Mouse (Mus musculus) intestine, embryonic 14.5 days (tissue): ENCODE data around the gene Ypel2. TPM values are rescaled to one million over a fixed set of nuclear protein-coding genes. Genes with fewer than 3 reads are reported as not detected.
A peak's percentile ranks its signal among the peaks of the same experiment; 100 is the strongest.

Experiments
- ATAC-seq: fragments of 200-750 bp; cut with Nextera tagmentation; replicated peaks from 2 replicates; pipeline ENCODE4 v1.8.0; 2017; ENCODE audit warnings: low read depth, moderate number of reproducible peaks, moderate TSS enrichment, moderate library complexity; ENCODE audit not compliant: low FRiP score, low TSS enrichment
- DNase-seq: peaks from one replicate; pipeline ENCODE4 v3.0.0-alpha.2; 2018; ENCODE audit warnings: low spot score
- H3K27ac ChIP-seq: fragments of 300-500 bp; sonication (generic); 2 replicates; pipeline ENCODE4 v1.5.1; 2014; ENCODE audit warnings: low read depth, mild to moderate bottlenecking, control low read depth
- H3K27me3 ChIP-seq: fragments of 300-500 bp; sonication (generic); replicated peaks from 2 replicates; pipeline ENCODE4 v1.6.1; 2014; ENCODE audit warnings: low read length, control low read depth; ENCODE audit not compliant: control insufficient read depth, insufficient read depth
- H3K36me3 ChIP-seq: fragments of 300-500 bp; sonication (generic); 2 replicates; pipeline ENCODE4 v1.6.1; 2014; ENCODE audit warnings: low read length, control low read depth; ENCODE audit not compliant: control insufficient read depth, insufficient read depth
- H3K4me1 ChIP-seq: fragments of 300-500 bp; sonication (generic); replicated peaks from 2 replicates; pipeline ENCODE4 v1.6.1; 2014; ENCODE audit warnings: low read length, control low read depth, mixed read lengths; ENCODE audit not compliant: control insufficient read depth, insufficient read depth
- H3K4me2 ChIP-seq: fragments of 300-500 bp; sonication (generic); 2 replicates; pipeline ENCODE4 v1.6.1; 2014; ENCODE audit warnings: low read length
- H3K4me3 ChIP-seq: fragments of 300-500 bp; sonication (generic); 2 replicates; pipeline ENCODE4 v1.5.1; 2014; ENCODE audit warnings: low read depth, low read length, control low read depth, mixed read lengths
- H3K9ac ChIP-seq: fragments of 300-500 bp; sonication (generic); 2 replicates; pipeline ENCODE4 v1.6.1; 2014; ENCODE audit warnings: mild to moderate bottlenecking, low read length
- H3K9me3 ChIP-seq: fragments of 300-500 bp; sonication (generic); 2 replicates; pipeline ENCODE4 v1.6.1; 2016; ENCODE audit warnings: low read length, control low read depth; ENCODE audit not compliant: control insufficient read depth
- WGBS: fragments of 180-500 bp; shearing (Covaris S2); extraction: QIAGEN DNeasy Blood & Tissue Kit; methylation state at CpG from one replicate; pipeline ENCODE4 v1.1.7; 2014; 5-methylcytosine and 5-hydroxymethylcytosine counted together
- polyA plus RNA-seq: library from polyadenylated mRNA; unstranded; fragments of >200 nt; fragmentation: Nextera tagmentation; extraction: Ambion mirVana; gene quantifications from 2 replicates; pipeline ENCODE4 v1.2.1, GENCODE M21; 2014

The Ypel2 gene
- polyA plus RNA-seq, 1 experiment from 2014 or later: 5.9 TPM

DNA sequence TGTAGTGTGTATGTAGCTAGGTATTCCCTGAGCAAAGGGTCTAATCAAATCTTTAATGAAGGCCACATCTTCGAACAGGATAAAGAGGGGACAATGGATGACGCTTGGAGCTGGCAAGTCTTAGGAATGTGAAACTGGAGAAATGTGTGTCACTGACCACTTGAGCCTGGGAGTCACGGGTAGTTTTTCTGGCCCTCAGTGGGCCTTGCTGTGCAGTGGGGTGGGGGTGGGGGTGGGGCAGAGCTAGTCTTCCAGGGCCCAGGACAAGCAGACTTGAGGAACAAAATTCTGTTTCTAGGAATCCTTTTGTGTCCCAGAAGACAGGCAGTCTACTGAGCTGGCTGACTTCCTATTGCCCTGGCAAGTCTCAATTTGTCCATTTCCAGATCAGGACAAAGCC is 55.0 kb downstream of the Ypel2 start:
- DNase-seq: no peak
- Histone ChIP-seq H3K4me1 (no peaks in the 10 kb centered on the region), H3K9me3 (no peaks in the 10 kb centered on the region), H3K36me3 (0 out of 2 replicates have a peak, but pooled peaks cover 9% of the 10 kb centered on the region), H3K4me3 (no peak overlapping the region), H3K4me2 (no peak overlapping the region), H3K9ac (no peak overlapping the region), H3K27me3 (no peaks in the 10 kb centered on the region), H3K27ac (no peak overlapping the region)
- 81% methylated on average over 3 of the region's 3 CpGs for WGBS
- ATAC-seq: no peak

- no peaks in the 10 kb centered on the region for H3K27me3 ChIP-seq
- H3K36me3 ChIP-seq: 0 out of 2 replicates have a peak, but pooled peaks cover 9% of the 10 kb centered on the region
- H3K4me1 ChIP-seq: no peaks in the 10 kb centered on the region
- H3K4me3 ChIP-seq: no peak overlapping the region
- DNase-seq: no peak
- H3K9me3 ChIP-seq: no peaks in the 10 kb centered on the region
- H3K9ac ChIP-seq: no peak overlapping the region
- H3K4me2 ChIP-seq: no peak overlapping the region
- ATAC-seq: no peak
- H3K27ac ChIP-seq: no peak overlapping the region
- 94% methylated on average over 4 of the region's 4 CpGs for WGBS
Observed at GRCm38 (mm10) chr11:86938108-86938507, 55.4 kb downstream of the Ypel2 start.

GRCm38 (mm10) chr11:86936938-86937337 is 56.6 kb downstream of the Ypel2 start:
- ATAC-seq: no peak
- WGBS: 68% methylated on average over 9 of the region's 9 CpGs
- no peak overlapping the region for H3K27ac ChIP-seq

GRCm38 (mm10) chr11:86934895-86935294 is 58.6 kb downstream of the Ypel2 start:
- H3K36me3 ChIP-seq: 0 out of 2 replicates have a peak, but pooled peaks cover 6% of the 10 kb centered on the region
- no peak overlapping the region for H3K9ac ChIP-seq
- no peaks in the 10 kb centered on the region for H3K4me1 ChIP-seq
- 45% methylated on average over 2 of the region's 2 CpGs for WGBS
- H3K27ac ChIP-seq: no peak overlapping the region
- DNase-seq (no peak), ATAC-seq (peak; percentile 19; the same call in 1 of the 2 replicates)
- no peak overlapping the region for H3K4me2 ChIP-seq
- H3K9me3 ChIP-seq: no peaks in the 10 kb centered on the region
- H3K4me3 ChIP-seq: no peak overlapping the region
- H3K27me3 ChIP-seq: no peaks in the 10 kb centered on the region

More at GRCm38 (mm10) chr11:86936938-86937337, 56.6 kb downstream of the Ypel2 start:
- DNase-seq: no peak
- Histone ChIP-seq H3K27me3 (no peaks in the 10 kb centered on the region), H3K4me2 (no peak overlapping the region), H3K4me3 (no peak overlapping the region), H3K9ac (no peak overlapping the region), H3K4me1 (no peaks in the 10 kb centered on the region), H3K9me3 (no peaks in the 10 kb centered on the region), H3K36me3 (0 out of 2 replicates have a peak, but pooled peaks cover 6% of the 10 kb centered on the region)

GRCm38 (mm10) chr11:86932201-86932600 is 61.3 kb downstream of the Ypel2 start:
- no peak for DNase-seq
- Histone ChIP-seq H3K36me3 (no peaks in the 10 kb centered on the region), H3K9me3 (no peaks in the 10 kb centered on the region), H3K27me3 (no peaks in the 10 kb centered on the region), H3K4me1 (no peaks in the 10 kb centered on the region), H3K4me3 (no peak overlapping the region), H3K4me2 (no peak overlapping the region), H3K9ac (no peak overlapping the region), H3K27ac (no peak overlapping the region)
- WGBS: 82% methylated on average over 2 of the region's 2 CpGs
- ATAC-seq: no peak

DNA sequence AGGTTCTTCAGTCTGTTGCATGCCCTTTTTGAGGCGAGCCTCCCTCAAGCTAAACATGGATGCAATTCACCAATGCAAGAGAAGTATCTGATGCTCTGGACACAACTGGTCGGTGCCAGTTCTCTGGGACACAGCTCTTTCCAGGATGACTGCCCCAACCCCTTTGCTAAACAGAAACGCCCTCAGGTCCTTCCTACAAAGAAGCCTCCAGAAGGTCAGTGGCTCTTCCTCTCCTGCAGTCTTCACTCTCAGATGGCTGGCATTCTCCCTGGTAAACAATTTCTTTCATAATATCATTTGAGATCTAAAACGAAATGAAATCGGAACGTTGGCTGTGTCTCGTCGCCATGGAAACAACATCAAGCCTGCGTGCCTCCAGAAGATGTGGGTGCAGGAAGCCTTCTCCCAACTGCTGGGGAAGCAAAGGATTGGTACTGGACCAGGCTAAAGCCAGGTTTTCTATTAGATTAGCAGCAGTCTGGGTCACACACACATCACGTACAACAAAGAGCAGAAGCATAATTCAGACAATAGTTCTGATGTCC is 62.8 kb downstream of the Ypel2 start:
- no peaks in the 10 kb centered on the region for H3K27me3 ChIP-seq
- DNase-seq (no peak), ATAC-seq (no peak)
- no peak overlapping the region for H3K4me2 ChIP-seq
- no peaks in the 10 kb centered on the region for H3K36me3 ChIP-seq
- H3K27ac ChIP-seq: no peak overlapping the region
- H3K9ac ChIP-seq: no peak overlapping the region
- H3K4me1 ChIP-seq: no peaks in the 10 kb centered on the region
- WGBS: 74% methylated on average over 10 of the region's 10 CpGs
- H3K4me3 ChIP-seq: no peak overlapping the region
- no peaks in the 10 kb centered on the region for H3K9me3 ChIP-seq

GRCm38 (mm10) chr11:86929985-86930384 is 63.5 kb downstream of the Ypel2 start:
- Histone ChIP-seq H3K4me1 (no peaks in the 10 kb centered on the region), H3K9ac (no peak overlapping the region), H3K27ac (no peak overlapping the region), H3K36me3 (no peaks in the 10 kb centered on the region), H3K4me3 (no peak overlapping the region), H3K4me2 (no peak overlapping the region), H3K9me3 (no peaks in the 10 kb centered on the region), H3K27me3 (no peaks in the 10 kb centered on the region)
- DNase-seq (no peak), ATAC-seq (no peak)

DNA sequence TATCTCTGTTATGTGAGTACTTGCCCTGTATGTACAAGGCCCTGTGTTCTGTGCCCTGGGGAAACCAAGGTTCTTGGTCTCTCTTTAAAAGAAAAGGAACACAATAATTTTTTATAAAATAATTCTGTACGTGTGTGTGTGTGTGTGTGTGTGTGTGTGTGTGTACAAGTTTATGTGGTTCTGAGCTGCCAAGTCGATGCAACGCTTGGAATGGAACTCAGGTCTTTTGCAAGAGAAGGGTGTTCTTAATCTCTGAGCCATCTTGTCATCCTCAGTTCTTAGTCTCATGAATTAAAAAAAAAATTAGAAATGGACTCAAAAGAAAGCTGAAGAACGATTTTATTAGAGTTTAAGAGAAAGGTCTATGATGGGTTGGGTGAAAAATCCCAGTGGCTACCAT is 64.0 kb downstream of the Ypel2 start:
- H3K27me3 ChIP-seq: no peaks in the 10 kb centered on the region
- H3K4me2 ChIP-seq: no peak overlapping the region
- ATAC-seq (no peak), DNase-seq (no peak)
- no peaks in the 10 kb centered on the region for H3K36me3 ChIP-seq
- no peaks in the 10 kb centered on the region for H3K4me1 ChIP-seq
- H3K9me3 ChIP-seq: no peaks in the 10 kb centered on the region
- H3K27ac ChIP-seq: no peak overlapping the region
- no peak overlapping the region for H3K4me3 ChIP-seq
- H3K9ac ChIP-seq: no peak overlapping the region
- WGBS: 81% methylated on average over 4 of the region's 4 CpGs

DNA sequence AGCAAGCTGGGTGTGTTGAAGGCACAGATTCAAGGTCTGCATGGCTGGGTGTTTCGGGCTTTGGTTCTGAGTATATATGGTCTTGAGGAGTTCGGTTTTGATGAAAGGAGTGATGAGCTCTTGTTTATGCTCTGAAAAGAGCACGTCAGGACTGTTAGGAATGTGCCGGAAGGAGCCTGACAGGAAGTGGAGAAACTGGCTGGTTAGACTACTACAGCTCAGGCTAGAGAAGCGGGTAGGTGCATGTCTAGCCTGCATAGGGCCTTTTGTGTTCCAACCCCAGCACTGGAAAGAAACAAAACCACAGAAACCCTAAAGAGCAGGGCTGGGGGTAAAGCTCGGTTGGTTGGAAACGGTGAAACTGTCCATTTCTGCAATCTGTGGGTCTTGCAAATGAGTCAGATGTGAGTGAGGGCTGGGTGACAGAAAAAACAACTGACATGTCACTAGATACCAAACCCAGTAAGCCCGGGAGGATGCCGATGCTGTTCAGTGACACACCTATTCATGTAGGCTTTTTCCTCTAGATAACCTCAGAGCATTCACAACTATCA is 68.3 kb downstream of the Ypel2 start:
- no peak overlapping the region for H3K9ac ChIP-seq
- no peaks in the 10 kb centered on the region for H3K36me3 ChIP-seq
- 71% methylated on average over 9 of the region's 9 CpGs for WGBS
- no peak overlapping the region for H3K27ac ChIP-seq
- no peak overlapping the region for H3K4me3 ChIP-seq
- H3K9me3 ChIP-seq: no peaks in the 10 kb centered on the region
- H3K27me3 ChIP-seq: no peaks in the 10 kb centered on the region
- H3K4me1 ChIP-seq: no peaks in the 10 kb centered on the region
- ATAC-seq (no peak), DNase-seq (no peak)
- no peak overlapping the region for H3K4me2 ChIP-seq
